In the genomic region with DNA sequence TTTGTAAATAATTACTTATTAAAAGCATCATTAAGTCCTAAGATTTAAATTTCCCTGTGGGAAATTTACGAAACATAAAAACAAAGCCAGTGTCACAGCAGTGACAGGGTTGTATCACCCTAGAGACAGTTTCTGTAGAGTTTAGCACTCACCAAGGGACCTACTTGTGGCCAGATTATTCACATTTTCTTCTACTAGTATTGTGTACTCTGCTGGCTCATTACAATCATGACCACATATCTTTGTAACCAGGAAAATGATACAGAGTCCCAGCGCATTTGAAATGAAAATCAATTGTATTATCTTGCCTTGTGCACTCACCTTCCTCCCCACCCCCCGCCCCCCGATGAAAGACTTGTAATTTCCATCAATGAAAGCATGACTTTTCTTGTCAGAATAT, we compare ENCODE assay signal across 20 mouse cellular contexts.
DNase-seq lines count a peak whose midpoint lies in the region; ATAC-seq lines count a peak whose summit lies in the region.
"Had no signal": no experiment of that assay in that cellular context is flagged by ENCODE, and none has a peak within 500 bp of the region (broad histone marks: within the 10 kb centered on the region; RNA-seq: fewer than 3 reads in every experiment).

No protein-coding gene starts in this region.

- H3K4me2 ChIP-seq in hindbrain, embryonic 16.5 days (ENCODE audit: low read length): peak overlapping the region; percentile 28; the same call in 1 of the 2 replicates
- H3K4me2 ChIP-seq in hindbrain, embryonic 14.5 days (replicated peaks): no peak overlapping the region; the same call in 1 of the 2 replicates
- peak overlapping the region; percentile 24; the same call in 1 of the 2 replicates for H3K4me2 ChIP-seq in forebrain, embryonic 14.5 days (ENCODE audit: low read length)
- 0 out of 2 replicates have a peak overlapping the region, but pooled peaks have one; percentile 22 for H3K4me2 ChIP-seq in forebrain, embryonic 15.5 days (replicated peaks)
- peak overlapping the region; percentile 35 for H3K4me2 ChIP-seq in midbrain, embryonic 16.5 days (ENCODE audit: low read length)
- H3K4me2 ChIP-seq: embryonic facial prominence, embryonic 15.5 days; heart, embryonic 13.5 days; hindbrain, embryonic 12.5 days had no signal

- 0 out of 2 replicates have a peak, but pooled peaks cover 2% of the 10 kb centered on the region for H3K4me1 ChIP-seq in hindbrain, embryonic 16.5 days (ENCODE audit: control insufficient read depth, insufficient read depth, low read depth, low read length)
- peaks cover 14% of the 10 kb centered on the region; the same call in 1 of the 2 replicates for H3K4me1 ChIP-seq in hindbrain, embryonic 14.5 days (replicated peaks; ENCODE audit: control insufficient read depth, insufficient read depth, low read length)
- H3K4me1 ChIP-seq in forebrain, embryonic 14.5 days (ENCODE audit: control insufficient read depth, insufficient read depth, low read length): peaks cover 3% of the 10 kb centered on the region; the same call in 1 of the 2 replicates
- peaks cover 10% of the 10 kb centered on the region for H3K4me1 ChIP-seq in forebrain, embryonic 15.5 days
- H3K4me1 ChIP-seq in midbrain, embryonic 16.5 days (ENCODE audit: control insufficient read depth, insufficient read depth, low read length): peaks cover 13% of the 10 kb centered on the region
- H3K4me1 ChIP-seq: embryonic facial prominence, embryonic 15.5 days; heart, embryonic 13.5 days had no signal

- H3K27me3 ChIP-seq in hindbrain, embryonic 16.5 days (replicated peaks; ENCODE audit: control insufficient read depth, insufficient read depth, low read length): no peaks in the 10 kb centered on the region
- H3K27me3 ChIP-seq in hindbrain, embryonic 14.5 days (ENCODE audit: control insufficient read depth, insufficient read depth, low read length): no peaks in the 10 kb centered on the region
- H3K27me3 ChIP-seq in forebrain, embryonic 14.5 days (replicated peaks; ENCODE audit: control insufficient read depth, insufficient read depth, low read length): no peaks in the 10 kb centered on the region
- H3K27me3 ChIP-seq in forebrain, embryonic 15.5 days: no peaks in the 10 kb centered on the region
- H3K27me3 ChIP-seq in midbrain, embryonic 16.5 days (ENCODE audit: control insufficient read depth, insufficient read depth, low read depth, low read length): no peaks in the 10 kb centered on the region
- H3K27me3 ChIP-seq: embryonic facial prominence, embryonic 15.5 days; heart, embryonic 13.5 days; hindbrain, embryonic 12.5 days had no signal

- 56% methylated on average over 4 of the region's 4 CpGs for WGBS in hindbrain, embryonic 16.5 days
- WGBS in hindbrain, embryonic 14.5 days: 64% methylated on average over 4 of the region's 4 CpGs
- WGBS in forebrain, embryonic 14.5 days: 68% methylated on average over 4 of the region's 4 CpGs
- WGBS in forebrain, embryonic 15.5 days: 55% methylated on average over 4 of the region's 4 CpGs
- WGBS in midbrain, embryonic 16.5 days: 52% methylated on average over 4 of the region's 4 CpGs

- no peaks in the 10 kb centered on the region for H3K9me3 ChIP-seq in hindbrain, embryonic 16.5 days (ENCODE audit: control insufficient read depth, low read length)
- no peaks in the 10 kb centered on the region for H3K9me3 ChIP-seq in hindbrain, embryonic 14.5 days (ENCODE audit: control insufficient read depth, low read length)
- no peaks in the 10 kb centered on the region for H3K9me3 ChIP-seq in forebrain, embryonic 14.5 days (replicated peaks; ENCODE audit: control insufficient read depth, low read length)
- no peaks in the 10 kb centered on the region for H3K9me3 ChIP-seq in forebrain, embryonic 15.5 days
- H3K9me3 ChIP-seq in midbrain, embryonic 16.5 days (replicated peaks; ENCODE audit: control insufficient read depth, low read length, poor library complexity, severe bottlenecking): no peaks in the 10 kb centered on the region
- H3K9me3 ChIP-seq: embryonic facial prominence, embryonic 15.5 days; heart, embryonic 13.5 days; hindbrain, embryonic 12.5 days had no signal

- H3K27ac ChIP-seq in hindbrain, embryonic 16.5 days (ENCODE audit: low read depth, low read length): no peak overlapping the region
- no peak overlapping the region; the same call in 1 of the 2 replicates for H3K27ac ChIP-seq in hindbrain, embryonic 14.5 days
- H3K27ac ChIP-seq in forebrain, embryonic 14.5 days (ENCODE audit: low read depth, low read length): 0 out of 2 replicates have a peak overlapping the region, but pooled peaks have one; percentile 27
- peak overlapping the region; percentile 36; the same call in 1 of the 2 replicates for H3K27ac ChIP-seq in forebrain, embryonic 15.5 days (replicated peaks)
- no peak overlapping the region for H3K27ac ChIP-seq in midbrain, embryonic 16.5 days (ENCODE audit: low read length)
- H3K27ac ChIP-seq: embryonic facial prominence, embryonic 15.5 days; heart, embryonic 13.5 days; hindbrain, embryonic 12.5 days had no signal

- no peak for DNase-seq in hindbrain, embryonic 14.5 days (ENCODE audit: low spot score)
- DNase-seq in forebrain, embryonic 14.5 days (ENCODE audit: low spot score): no peak
- DNase-seq in cerebellum, postnatal 14 days: no peak
- DNase-seq: adrenal gland, adult 2 months; adrenal gland, postnatal 36 days; cerebellum, adult 2 months; cerebellum, postnatal 10 days; embryo, embryonic 11 days; gastrocnemius, postnatal 36 days; heart, adult 11 months; heart, postnatal 36 days; kidney, adult 11 months had no signal

- H3K4me3 ChIP-seq in hindbrain, embryonic 16.5 days (ENCODE audit: low read length): no peak overlapping the region
- no peak overlapping the region for H3K4me3 ChIP-seq in hindbrain, embryonic 14.5 days (replicated peaks; ENCODE audit: low read length)
- no peak overlapping the region for H3K4me3 ChIP-seq in forebrain, embryonic 14.5 days (ENCODE audit: low read depth, low read length)
- no peak overlapping the region for H3K4me3 ChIP-seq in forebrain, embryonic 15.5 days
- no peak overlapping the region; the same call in 1 of the 2 replicates for H3K4me3 ChIP-seq in midbrain, embryonic 16.5 days (ENCODE audit: low read depth, low read length)
- H3K4me3 ChIP-seq: embryonic facial prominence, embryonic 15.5 days; erythroblast, embryonic 14.5 days; heart, embryonic 13.5 days; hindbrain, embryonic 12.5 days had no signal

- no peak for ATAC-seq in hindbrain, embryonic 16.5 days
- no peak for ATAC-seq in hindbrain, embryonic 14.5 days (ENCODE audit: low FRiP score)
- peak; percentile 40; the same call in 1 of the 2 replicates for ATAC-seq in forebrain, embryonic 14.5 days
- ATAC-seq in forebrain, embryonic 15.5 days (replicated peaks): no peak
- ATAC-seq in midbrain, embryonic 16.5 days: no peak
- ATAC-seq in frontal cortex, adult (ENCODE audit: low TSS enrichment): no peak

- H3K36me3 ChIP-seq in hindbrain, embryonic 16.5 days (ENCODE audit: control insufficient read depth, insufficient read depth, low read length): no peaks in the 10 kb centered on the region
- H3K36me3 ChIP-seq in hindbrain, embryonic 14.5 days (replicated peaks; ENCODE audit: control insufficient read depth, insufficient read depth): no peaks in the 10 kb centered on the region
- H3K36me3 ChIP-seq in forebrain, embryonic 14.5 days (ENCODE audit: control insufficient read depth, insufficient read depth, low read length): no peaks in the 10 kb centered on the region
- no peaks in the 10 kb centered on the region for H3K36me3 ChIP-seq in forebrain, embryonic 15.5 days
- H3K36me3 ChIP-seq in midbrain, embryonic 16.5 days (ENCODE audit: control insufficient read depth, insufficient read depth, low read length): no peaks in the 10 kb centered on the region
- H3K36me3 ChIP-seq: embryonic facial prominence, embryonic 15.5 days; heart, embryonic 13.5 days; hindbrain, embryonic 12.5 days had no signal

- H3K9ac ChIP-seq in hindbrain, embryonic 16.5 days (ENCODE audit: low read depth, low read length): no peak overlapping the region
- H3K9ac ChIP-seq in hindbrain, embryonic 14.5 days: no peak overlapping the region
- no peak overlapping the region for H3K9ac ChIP-seq in forebrain, embryonic 14.5 days (ENCODE audit: low read length)
- no peak overlapping the region for H3K9ac ChIP-seq in forebrain, embryonic 15.5 days (replicated peaks)
- H3K9ac ChIP-seq in midbrain, embryonic 16.5 days (ENCODE audit: low read depth, low read length): no peak overlapping the region
- H3K9ac ChIP-seq: embryonic facial prominence, embryonic 15.5 days; heart, embryonic 13.5 days; hindbrain, embryonic 12.5 days had no signal

Comparison
In these comparisons a context has a peak if more than half of its experiments do, and no peak if none do; other contexts are left out.
1. H3K27ac ChIP-seq: peak in forebrain, embryonic 14.5 days (single experiment) and forebrain, embryonic 15.5 days (single experiment); none in hindbrain, embryonic 16.5 days (single experiment), hindbrain, embryonic 14.5 days (single experiment) and midbrain, embryonic 16.5 days (single experiment).